Mouse (Mus musculus) kidney, embryonic 14.5 days (tissue): Measurements from ENCODE around the gene Lingo2. TPM values are rescaled to one million over a fixed set of nuclear protein-coding genes. Genes with fewer than 3 reads are reported as not detected.
"Not testable (repeated sequence)": the region's sequence is repeated elsewhere in the genome, so short reads cannot be mapped to it uniquely, and the experiment has no call there.

Experiments used
- ATAC-seq: fragments of 200-750 bp; cut with Nextera tagmentation; 2 replicates; pipeline ENCODE4 v1.8.0; 2017; ENCODE audit warnings: moderate number of reproducible peaks, mild to moderate bottlenecking, moderate TSS enrichment, moderate library complexity; ENCODE audit not compliant: low FRiP score, low TSS enrichment
- H3K27ac ChIP-seq: fragments of 300-500 bp; sonication (generic); 2 replicates; pipeline ENCODE4 v1.5.1; 2014; ENCODE audit warnings: low read depth, mild to moderate bottlenecking, low read length, moderate library complexity, mixed read lengths
- H3K27me3 ChIP-seq: fragments of 300-500 bp; sonication (generic); 2 replicates; pipeline ENCODE4 v1.6.1; 2014; ENCODE audit warnings: mild to moderate bottlenecking, low read length; ENCODE audit not compliant: control insufficient read depth, insufficient read depth
- H3K36me3 ChIP-seq: fragments of 300-500 bp; sonication (generic); 2 replicates; pipeline ENCODE4 v1.6.1; 2014; ENCODE audit warnings: low read length, mixed read lengths; ENCODE audit not compliant: control insufficient read depth, insufficient read depth
- H3K4me1 ChIP-seq: fragments of 300-500 bp; sonication (generic); 2 replicates; pipeline ENCODE4 v1.6.1; 2014; ENCODE audit warnings: low read length, mixed read lengths; ENCODE audit not compliant: control insufficient read depth, insufficient read depth
- H3K4me2 ChIP-seq: fragments of 300-500 bp; sonication (generic); replicated peaks from 2 replicates; pipeline ENCODE4 v1.6.1; 2014; ENCODE audit warnings: low read depth, mild to moderate bottlenecking, low read length
- H3K4me3 ChIP-seq: fragments of 300-500 bp; sonication (generic); 2 replicates; pipeline ENCODE4 v1.5.1; 2014; ENCODE audit warnings: mild to moderate bottlenecking, low read length
- H3K9ac ChIP-seq: fragments of 300-500 bp; sonication (generic); 2 replicates; pipeline ENCODE4 v1.6.1; 2014; ENCODE audit warnings: low read depth, mild to moderate bottlenecking, low read length, moderate library complexity
- H3K9me3 ChIP-seq: fragments of 300-500 bp; sonication (generic); 2 replicates; pipeline ENCODE4 v1.6.1; 2016; ENCODE audit warnings: low read length; ENCODE audit not compliant: control insufficient read depth
- WGBS: fragments of 180-500 bp; shearing (Covaris S2); extraction: QIAGEN DNeasy Blood & Tissue Kit; methylation state at CpG from one replicate; pipeline ENCODE4 v1.1.7; 2014; 5-methylcytosine and 5-hydroxymethylcytosine counted together
- microRNA counts: library from miRNA; unstranded; fragments of <30 nt; microRNA quantifications from one replicate; lab custom pipeline; 2017
- microRNA-seq: library from miRNA; unstranded; fragments of <30 nt; microRNA quantifications from one replicate; pipeline ENCODE4, GENCODE M21; 2016
- polyA plus RNA-seq: library from polyadenylated mRNA; unstranded; fragments of >200 nt; fragmentation: Nextera tagmentation; extraction: Ambion mirVana; gene quantifications from 2 replicates; pipeline ENCODE4 v1.2.1, GENCODE M21; 2014

Gene Lingo2
- polyA plus RNA-seq, 1 experiment from 2014 or later: 0.41 TPM

GRCm38 (mm10) chr4:35695137-35695522, 1256.4 kb downstream of the Lingo2 start:
- Histone ChIP-seq H3K4me1 (no peaks in the 10 kb centered on the region), H3K27ac (no peak overlapping the region), H3K4me2 (no peak overlapping the region), H3K36me3 (no peaks in the 10 kb centered on the region), H3K4me3 (no peak overlapping the region), H3K9ac (no peak overlapping the region), H3K27me3 (no peaks in the 10 kb centered on the region), H3K9me3 (no peaks in the 10 kb centered on the region)
- WGBS: 81% methylated on average over 2 of the region's 2 CpGs
- ATAC-seq: no peak

- ATAC-seq: no peak
- H3K27me3 ChIP-seq: no peaks in the 10 kb centered on the region
Measured at GRCm38 (mm10) chr4:35694360-35695136, 1257.0 kb downstream of the Lingo2 start.

GRCm38 (mm10) chr4:35690521-35690920, 1261.0 kb downstream of the Lingo2 start:
- H3K9me3 ChIP-seq: no peaks in the 10 kb centered on the region

More at GRCm38 (mm10) chr4:35694360-35695136, 1257.0 kb downstream of the Lingo2 start:
- Histone ChIP-seq H3K27ac (no peak overlapping the region), H3K4me3 (no peak overlapping the region), H3K4me1 (no peaks in the 10 kb centered on the region), H3K9me3 (no peaks in the 10 kb centered on the region), H3K9ac (no peak overlapping the region), H3K36me3 (no peaks in the 10 kb centered on the region), H3K4me2 (no peak overlapping the region)
- 91% methylated on average over 4 of the region's 4 CpGs for WGBS

GRCm38 (mm10) chr4:35688498-35689240, 1262.9 kb downstream of the Lingo2 start:
- WGBS: 91% methylated on average over 4 of the region's 5 CpGs

More at GRCm38 (mm10) chr4:35690521-35690920, 1261.0 kb downstream of the Lingo2 start:
- H3K4me2 ChIP-seq: no peak overlapping the region
- H3K36me3 ChIP-seq: no peaks in the 10 kb centered on the region
- H3K4me1 ChIP-seq: no peaks in the 10 kb centered on the region
- no peak overlapping the region for H3K4me3 ChIP-seq
- no peak for ATAC-seq
- H3K9ac ChIP-seq: no peak overlapping the region
- no peaks in the 10 kb centered on the region for H3K27me3 ChIP-seq
- H3K27ac ChIP-seq: no peak overlapping the region
- 81% methylated on average over 5 of the region's 5 CpGs for WGBS

More at GRCm38 (mm10) chr4:35688498-35689240, 1262.9 kb downstream of the Lingo2 start:
- not testable (repeated sequence) for H3K4me3 ChIP-seq, H3K27me3 ChIP-seq, ATAC-seq, H3K9ac ChIP-seq, H3K36me3 ChIP-seq, H3K4me1 ChIP-seq, H3K27ac ChIP-seq, H3K9me3 ChIP-seq, H3K4me2 ChIP-seq

MicroRNA genes within 50 kb of the gene (microRNA counts, 519-probe panel; counts per million panel counts)
- microRNA mmu-miR-873 (lab: Ali Mortazavi, UCI) (not detected), microRNA mmu-miR-876-3p (lab: Ali Mortazavi, UCI) (not detected), microRNA mmu-miR-876-5p (lab: Ali Mortazavi, UCI) (not detected)

Small RNA genes lying within 50 kb of the gene (microRNA-seq; reads per million reads assigned to microRNA genes)
- gene Mir873a (not detected), gene Mir873b (not detected), gene Mir876 (not detected)
